In genomic region chr11:100308672-100309071, GRCm38 (mm10) we compare ENCODE assay signal across 38 mouse cellular contexts. TPM values are rescaled to one million over a fixed set of nuclear protein-coding genes. Genes with fewer than 3 reads are reported as not detected.
"Had no signal": no experiment of that assay in that cellular context is flagged by ENCODE, and none has a peak within 500 bp of the region (broad histone marks: within the 10 kb centered on the region; RNA-seq: fewer than 3 reads in every experiment).

No protein-coding gene starts in this region.

RNA-seq across cellular contexts. Expression of gene Gast, which starts 25.5 kb away (rescaled TPM):
- total RNA-seq: left cerebral cortex, postnatal 10 days; left cerebral cortex, postnatal 14 days; left cerebral cortex, postnatal 25 days; left cerebral cortex, postnatal 36 days; left cerebral cortex, postnatal 4 days; liver, adult 2 months; megakaryocyte progenitor cell, adult 5-6 weeks; megakaryocyte, adult 5-6 weeks; megakaryocyte-erythroid progenitor cell, adult 5-6 weeks; midbrain, postnatal 0 days; monocyte, adult 5-6 weeks had no signal
- polyA plus RNA-seq: limb, embryonic 10.5 days; limb, embryonic 11.5 days; limb, embryonic 12.5 days; limb, embryonic 13.5 days; liver, adult 2 months; liver, embryonic 11.5 days; liver, embryonic 12.5 days; liver, embryonic 13.5 days; liver, embryonic 14.5 days; liver, embryonic 15.5 days; liver, embryonic 16.5 days; liver, postnatal 0 days; lung, adult 2 months; lung, embryonic 14.5 days; lung, embryonic 15.5 days; lung, embryonic 16.5 days; lung, postnatal 0 days; macrophage; midbrain, embryonic 10.5 days; myocyte; neural tube, embryonic 11.5 days; neural tube, embryonic 12.5 days had no signal

RNA-seq across cellular contexts. Expression of gene Krt42, which starts 39.0 kb away (rescaled TPM):
- total RNA-seq: left cerebral cortex, postnatal 10 days; left cerebral cortex, postnatal 14 days; left cerebral cortex, postnatal 25 days; left cerebral cortex, postnatal 36 days; left cerebral cortex, postnatal 4 days; liver, adult 2 months; megakaryocyte progenitor cell, adult 5-6 weeks; megakaryocyte, adult 5-6 weeks; megakaryocyte-erythroid progenitor cell, adult 5-6 weeks; monocyte, adult 5-6 weeks had no signal
- polyA plus RNA-seq: limb, embryonic 10.5 days; limb, embryonic 12.5 days; limb, embryonic 13.5 days; liver, adult 2 months; liver, embryonic 11.5 days; liver, embryonic 12.5 days; liver, embryonic 13.5 days; liver, embryonic 14.5 days; liver, embryonic 15.5 days; liver, embryonic 16.5 days; liver, postnatal 0 days; lung, adult 2 months; lung, embryonic 14.5 days; lung, embryonic 15.5 days; lung, embryonic 16.5 days; lung, postnatal 0 days; macrophage; midbrain, embryonic 10.5 days; midbrain, embryonic 11.5 days; midbrain, embryonic 12.5 days; midbrain, embryonic 13.5 days; midbrain, embryonic 14.5 days; midbrain, embryonic 15.5 days; midbrain, embryonic 16.5 days; midbrain, postnatal 0 days; myocyte; neural tube, embryonic 11.5 days; neural tube, embryonic 12.5 days had no signal

RNA-seq across cellular contexts. Expression of gene Hap1, which starts 47.3 kb away (rescaled TPM):
- total RNA-seq: megakaryocyte progenitor cell, adult 5-6 weeks; megakaryocyte, adult 5-6 weeks; megakaryocyte-erythroid progenitor cell, adult 5-6 weeks; monocyte, adult 5-6 weeks had no signal
- polyA plus RNA-seq: macrophage had no signal

RNA-seq across cellular contexts. Expression of gene Krt17, which starts 47.8 kb away (rescaled TPM):
- total RNA-seq: left cerebral cortex, postnatal 10 days; left cerebral cortex, postnatal 14 days; left cerebral cortex, postnatal 36 days; left cerebral cortex, postnatal 4 days; liver, adult 2 months; megakaryocyte progenitor cell, adult 5-6 weeks; megakaryocyte, adult 5-6 weeks; megakaryocyte-erythroid progenitor cell, adult 5-6 weeks; monocyte, adult 5-6 weeks had no signal
- polyA plus RNA-seq: liver, adult 2 months; macrophage; midbrain, embryonic 11.5 days; midbrain, embryonic 13.5 days; midbrain, embryonic 14.5 days; myocyte had no signal
